Mouse (Mus musculus): ENCODE results near the gene Erf. TPM values are rescaled to one million over a fixed set of nuclear protein-coding genes. Genes with fewer than 3 reads are reported as not detected.

Gene Erf
- polyA plus RNA-seq, 1 experiment from 2014 or later, result 21.0 TPM

GRCm38 (mm10) chr7:25232101-25232648, 18.4 kb downstream of the Erf start:
- Histone ChIP-seq H3K4me2 (replicated peaks) (no peak overlapping the region), H3K27ac (replicated peaks) (no peak overlapping the region), H3K9ac (no peak overlapping the region), H3K4me1 (peaks cover 30% of the 10 kb centered on the region), H3K36me3 (peaks cover 82% of the 10 kb centered on the region), H3K4me3 (replicated peaks) (no peak overlapping the region), H3K9me3 (replicated peaks) (no peaks in the 10 kb centered on the region), H3K27me3 (no peaks in the 10 kb centered on the region)
- ATAC-seq (ENCODE audit: insufficient number of reproducible peaks, low FRiP score, low TSS enrichment, low read depth), result no peak
- 49% methylated on average over 5 of the region's 5 CpGs for WGBS

GRCm38 (mm10) chr7:25230690-25231285, 19.8 kb downstream of the Erf start:
- H3K4me2 ChIP-seq (replicated peaks), result no peak overlapping the region
- no peak overlapping the region for H3K27ac ChIP-seq (replicated peaks)
- no peaks in the 10 kb centered on the region for H3K27me3 ChIP-seq
- H3K9ac ChIP-seq, result no peak overlapping the region
- WGBS, result 82% methylated on average over 9 of the region's 9 CpGs
- H3K4me1 ChIP-seq, result peaks cover 17% of the 10 kb centered on the region
- H3K36me3 ChIP-seq, result peaks cover 96% of the 10 kb centered on the region
- no peak for ATAC-seq (ENCODE audit: insufficient number of reproducible peaks, low FRiP score, low TSS enrichment, low read depth)
- no peak overlapping the region for H3K4me3 ChIP-seq (replicated peaks)
- no peaks in the 10 kb centered on the region for H3K9me3 ChIP-seq (replicated peaks)

- no peak overlapping the region for H3K4me3 ChIP-seq (replicated peaks)
- H3K4me2 ChIP-seq (replicated peaks), result no peak overlapping the region
- peaks cover 7% of the 10 kb centered on the region for H3K4me1 ChIP-seq
- H3K9ac ChIP-seq, result no peak overlapping the region
- no peaks in the 10 kb centered on the region for H3K27me3 ChIP-seq
- H3K27ac ChIP-seq (replicated peaks), result no peak overlapping the region
- no peak for ATAC-seq (ENCODE audit: insufficient number of reproducible peaks, low FRiP score, low TSS enrichment, low read depth)
- no peaks in the 10 kb centered on the region for H3K9me3 ChIP-seq (replicated peaks)
- H3K36me3 ChIP-seq, result peaks cover 86% of the 10 kb centered on the region
- 88% methylated on average over 1 of the region's 1 CpGs for WGBS
These were observed 22.8 kb downstream of the Erf start for GRCm38 (mm10) chr7:25227523-25228300.

- Histone ChIP-seq H3K4me1 (peaks cover 38% of the 10 kb centered on the region), H3K36me3 (peaks cover 34% of the 10 kb centered on the region), H3K4me2 (replicated peaks) (peak overlapping the region; percentile 94), H3K4me3 (replicated peaks) (peak overlapping the region; percentile 82), H3K9me3 (replicated peaks) (no peaks in the 10 kb centered on the region), H3K9ac (peak overlapping the region; percentile 67), H3K27ac (replicated peaks) (no peak overlapping the region), H3K27me3 (no peaks in the 10 kb centered on the region)
- ATAC-seq (ENCODE audit: insufficient number of reproducible peaks, low FRiP score, low TSS enrichment, low read depth), result no peak
- 89% methylated on average over 10 of the region's 10 CpGs for WGBS
These were observed 28.1 kb downstream of the Erf start for GRCm38 (mm10) chr7:25222275-25222967.

DNA sequence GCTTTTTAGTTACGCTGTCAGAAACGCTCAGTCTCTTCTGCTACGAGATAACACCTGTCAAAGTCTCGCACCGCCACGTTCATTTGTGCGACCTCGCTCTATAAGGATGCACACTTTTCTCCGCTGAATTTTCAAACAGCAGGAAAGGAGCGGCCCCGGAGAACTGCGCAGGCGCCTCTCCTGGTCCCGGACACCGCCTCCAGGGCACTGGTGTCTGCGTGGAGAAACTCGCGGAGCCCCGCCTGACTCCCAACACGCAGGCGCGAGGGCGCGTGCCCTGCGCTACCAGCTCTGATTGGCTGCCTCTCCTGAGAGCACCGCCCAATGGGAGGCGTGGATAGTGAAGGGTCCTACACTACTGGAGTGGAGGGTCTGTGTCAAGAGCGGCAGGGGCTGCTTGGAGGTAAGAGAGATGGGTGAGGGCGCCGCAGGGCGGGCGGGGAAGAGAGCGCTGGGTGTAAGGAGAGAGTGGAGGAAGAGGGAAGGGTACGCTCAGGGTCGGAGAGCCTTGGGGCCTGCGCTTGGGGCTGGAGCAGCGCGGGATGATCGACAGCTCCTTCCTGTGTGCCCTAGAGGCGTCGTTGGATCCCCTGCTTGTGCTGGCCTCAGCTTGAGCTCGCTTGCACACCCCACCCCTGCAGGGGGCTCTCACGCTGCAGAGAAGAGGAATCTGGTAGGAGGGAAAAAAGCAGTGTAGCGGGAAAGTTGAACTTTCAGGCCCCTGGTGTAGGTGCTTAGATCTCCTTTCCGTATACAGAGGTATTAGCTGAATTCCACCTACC, 29.3 kb downstream of the Erf start, which contains the start of gene Zfp526:
Zfp526 (plus strand) TSS at position 324 of the 782 bp plus-strand sequence.
- H3K4me2 ChIP-seq (replicated peaks), result peak within 1 kb of the TSS; percentile 94
- H3K4me1 ChIP-seq, result peaks cover 38% of the 10 kb centered on the region
- no peaks in the 10 kb centered on the region for H3K27me3 ChIP-seq
- WGBS, result under 1% methylated on average over 42 of the region's 45 CpGs
- peak within 1 kb of the TSS; percentile 93 for H3K27ac ChIP-seq (replicated peaks)
- H3K36me3 ChIP-seq, result peaks cover 23% of the 10 kb centered on the region
- H3K9ac ChIP-seq, result peak within 1 kb of the TSS; percentile 67
- peak; percentile 96 for ATAC-seq (ENCODE audit: insufficient number of reproducible peaks, low FRiP score, low TSS enrichment, low read depth)
- peak within 1 kb of the TSS; percentile 82 for H3K4me3 ChIP-seq (replicated peaks)
- H3K9me3 ChIP-seq (replicated peaks), result no peaks in the 10 kb centered on the region

- ATAC-seq (ENCODE audit: insufficient number of reproducible peaks, low FRiP score, low TSS enrichment, low read depth), result no peak
- H3K9ac ChIP-seq, result peak within 1 kb of the TSS; percentile 67
- 3% methylated on average over 20 of the region's 20 CpGs for WGBS
These were observed 30.0 kb downstream of the Erf start, which contains the start of gene Dedd2 for GRCm38 (mm10) chr7:25220457-25221101. TSS of gene Dedd2 (minus strand) at chr7:25220615.

DNA sequence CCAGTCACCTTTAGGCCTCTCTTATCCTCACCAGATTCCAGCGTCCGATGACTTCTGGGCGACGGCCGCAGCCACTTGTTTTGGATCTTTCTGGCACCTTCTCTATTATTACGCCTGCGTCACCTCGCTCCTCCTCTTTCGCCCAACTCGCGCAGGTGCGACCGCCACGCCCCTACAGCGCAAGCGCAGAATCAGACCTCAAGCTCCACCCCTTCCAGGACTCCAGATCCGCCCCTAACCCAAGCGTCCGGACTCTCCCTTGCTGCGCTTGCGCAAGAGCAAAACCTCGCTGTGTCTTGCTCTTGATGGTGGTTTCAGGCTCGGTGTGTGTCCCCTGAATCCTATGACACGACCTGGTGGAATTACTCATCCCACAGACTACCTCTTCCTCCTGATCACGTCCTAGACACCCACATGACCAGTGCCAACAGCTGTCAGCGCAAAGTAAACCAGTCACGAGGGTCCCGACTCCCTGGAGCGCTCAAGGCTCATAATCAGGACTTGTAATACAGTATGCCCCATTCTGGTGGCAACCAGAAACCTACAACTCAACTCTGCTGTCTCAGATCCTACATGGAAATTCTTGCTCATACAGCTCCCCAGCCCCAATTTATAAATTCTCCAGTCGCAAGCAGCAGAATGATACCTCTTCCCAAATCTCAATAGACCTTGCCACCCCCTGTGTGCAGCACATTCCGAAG, 30.7 kb downstream of the Erf start:
- Histone ChIP-seq H3K9me3 (replicated peaks) (no peaks in the 10 kb centered on the region), H3K27me3 (no peaks in the 10 kb centered on the region), H3K4me1 (peaks cover 38% of the 10 kb centered on the region), H3K9ac (peak overlapping the region; percentile 67), H3K4me2 (replicated peaks) (peak overlapping the region; percentile 94), H3K27ac (replicated peaks) (peak overlapping the region; percentile 93), H3K36me3 (peaks cover 15% of the 10 kb centered on the region), H3K4me3 (replicated peaks) (peak overlapping the region; percentile 82)
- WGBS, result 3% methylated on average over 31 of the region's 31 CpGs
- peak; percentile 78 for ATAC-seq (ENCODE audit: insufficient number of reproducible peaks, low FRiP score, low TSS enrichment, low read depth)

More at GRCm38 (mm10) chr7:25220457-25221101, 30.0 kb downstream of the Erf start, which contains the start of gene Dedd2:
- H3K4me1 ChIP-seq, result peaks cover 38% of the 10 kb centered on the region
- peaks cover 16% of the 10 kb centered on the region for H3K36me3 ChIP-seq
- H3K27ac ChIP-seq (replicated peaks), result peak within 1 kb of the TSS; percentile 93
- no peaks in the 10 kb centered on the region for H3K27me3 ChIP-seq
- H3K4me2 ChIP-seq (replicated peaks), result peak within 1 kb of the TSS; percentile 94
- H3K4me3 ChIP-seq (replicated peaks), result peak within 1 kb of the TSS; percentile 82
- H3K9me3 ChIP-seq (replicated peaks), result no peaks in the 10 kb centered on the region

DNA sequence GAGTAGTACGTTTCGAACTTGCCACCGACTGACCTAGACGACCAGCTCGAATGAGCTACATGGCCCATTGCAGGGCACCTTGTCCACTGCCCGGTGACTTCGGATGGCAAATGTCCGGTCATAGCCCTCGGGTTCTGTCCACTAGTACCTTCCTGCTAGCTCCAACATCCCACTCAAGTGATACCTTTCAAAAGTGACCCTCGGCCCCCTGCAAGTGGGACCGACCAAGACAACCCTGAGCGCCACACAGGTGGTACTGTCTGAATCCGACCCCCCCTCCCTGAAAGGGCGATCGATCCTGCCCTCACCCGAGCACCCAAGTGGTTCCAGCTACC, 31.2 kb downstream of the Erf start:
- peak overlapping the region; percentile 94 for H3K4me2 ChIP-seq (replicated peaks)
- H3K9me3 ChIP-seq (replicated peaks), result no peaks in the 10 kb centered on the region
- peak; percentile 0; the same call in 1 of the 2 replicates for ATAC-seq (ENCODE audit: insufficient number of reproducible peaks, low FRiP score, low TSS enrichment, low read depth)
- H3K4me3 ChIP-seq (replicated peaks), result peak overlapping the region; percentile 82
- H3K27ac ChIP-seq (replicated peaks), result peak overlapping the region; percentile 75
- WGBS, result under 1% methylated on average over 16 of the region's 16 CpGs
- peak overlapping the region; percentile 67 for H3K9ac ChIP-seq
- peaks cover 10% of the 10 kb centered on the region for H3K36me3 ChIP-seq
- H3K4me1 ChIP-seq, result peaks cover 38% of the 10 kb centered on the region
- no peaks in the 10 kb centered on the region for H3K27me3 ChIP-seq

GRCm38 (mm10) chr7:25218705-25219415, 31.7 kb downstream of the Erf start:
- ATAC-seq (ENCODE audit: insufficient number of reproducible peaks, low FRiP score, low TSS enrichment, low read depth), result no peak
- H3K27ac ChIP-seq (replicated peaks), result peak overlapping the region; percentile 75
- no peaks in the 10 kb centered on the region for H3K27me3 ChIP-seq
- peak overlapping the region; percentile 82 for H3K4me3 ChIP-seq (replicated peaks)
- H3K9me3 ChIP-seq (replicated peaks), result no peaks in the 10 kb centered on the region
- 0 out of 2 replicates have a peak, but pooled peaks cover 6% of the 10 kb centered on the region for H3K36me3 ChIP-seq
- WGBS, result under 1% methylated on average over 53 of the region's 53 CpGs
- peak overlapping the region; percentile 67 for H3K9ac ChIP-seq
- peaks cover 38% of the 10 kb centered on the region for H3K4me1 ChIP-seq
- peak overlapping the region; percentile 94 for H3K4me2 ChIP-seq (replicated peaks)

Measured in embryonic facial prominence, embryonic 15.5 days (tissue).